Mouse (Mus musculus) lung, adult 2 months (tissue): ENCODE measurements around the gene Cntnap1. TPM values are rescaled to one million over a fixed set of nuclear protein-coding genes. Genes with fewer than 3 reads are reported as not detected.

Experiments
- DNase-seq: peaks from one replicate; pipeline ENCODE4 v3.0.0; 2022
- H3K4me1 ChIP-seq: fragments of 200-500 bp; 2 replicates; pipeline ENCODE4 v1.6.1; 2011; ENCODE audit warnings: low read length; ENCODE audit not compliant: control insufficient read depth, insufficient read depth
- H3K4me3 ChIP-seq: fragments of 200-500 bp; replicated peaks from 2 replicates; pipeline ENCODE3; 2011; ENCODE audit warnings: low read depth, mild to moderate bottlenecking, control low read depth, low read length; ENCODE audit errors: extremely low read depth
- CTCF ChIP-seq: fragments of 200-500 bp; IDR thresholded peaks from 2 replicates; pipeline ENCODE4 v1.5.1; 2011; ENCODE audit warnings: mild to moderate bottlenecking, low read length, control low read depth; ENCODE audit not compliant: insufficient read depth
- POLR2A ChIP-seq: fragments of 200-500 bp; IDR thresholded peaks from 2 replicates; pipeline ENCODE4 v1.6.1; 2011; ENCODE audit warnings: low read depth, mild to moderate bottlenecking, control low read depth, low read length, borderline replicate concordance; ENCODE audit errors: extremely low read depth
- WGBS: fragments of 180-500 bp; shearing (Covaris S2); methylation state at CpG from one replicate; pipeline ENCODE4 v1.1.7; 2018; 5-methylcytosine and 5-hydroxymethylcytosine counted together
- polyA plus RNA-seq: library from polyadenylated mRNA; depleted of rRNA; stranded (reverse); fragments of >200 nt; gene quantifications from 2 replicates; pipeline ENCODE4 v1.2.3, GENCODE M21; 2012

Gene Cntnap1
- polyA plus RNA-seq, 1 experiment: 2.7 TPM

GRCm38 (mm10) chr11:101190913-101191907 lies 20.9 kb downstream of the Cntnap1 start:
- TF ChIP-seq CTCF: no peak
- TF ChIP-seq POLR2A: no peak
- peaks cover 2% of the 10 kb centered on the region for H3K4me1 ChIP-seq
- no peak for DNase-seq
- 68% methylated on average over 17 of the region's 17 CpGs for WGBS
- H3K4me3 ChIP-seq: no peak overlapping the region

DNA sequence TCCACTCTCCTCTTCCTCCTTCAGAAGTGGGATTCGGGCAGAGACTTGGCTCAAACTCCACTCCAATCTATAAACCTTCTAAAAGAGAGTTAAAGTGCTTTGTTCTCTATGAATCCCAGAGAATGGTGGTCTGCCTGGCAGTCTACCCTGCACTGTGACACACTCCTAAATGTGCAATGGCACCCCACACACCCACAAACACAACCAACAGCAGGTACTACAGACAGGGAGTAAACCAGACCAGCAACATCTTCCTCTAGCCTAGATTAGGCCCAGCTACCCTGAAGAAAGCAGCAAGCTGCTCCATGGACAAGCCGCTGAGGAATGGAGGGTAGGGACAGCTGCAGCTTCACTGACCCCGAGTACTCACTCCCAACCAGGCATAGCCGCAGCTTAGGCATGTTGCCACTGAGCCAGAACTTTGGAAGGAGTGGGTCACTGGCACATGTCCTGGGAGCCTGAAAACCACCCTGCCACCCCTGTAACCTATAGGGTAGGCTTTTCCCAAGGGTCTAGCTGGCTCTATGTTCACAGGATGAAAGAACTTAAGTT lies 21.7 kb downstream of the Cntnap1 start:
- Histone ChIP-seq H3K4me3 (no peak overlapping the region), H3K4me1 (peaks cover 2% of the 10 kb centered on the region)
- DNase-seq: no peak
- WGBS: 70% methylated on average over 4 of the region's 4 CpGs
- TF ChIP-seq POLR2A (no peak), CTCF (no peak)

DNA sequence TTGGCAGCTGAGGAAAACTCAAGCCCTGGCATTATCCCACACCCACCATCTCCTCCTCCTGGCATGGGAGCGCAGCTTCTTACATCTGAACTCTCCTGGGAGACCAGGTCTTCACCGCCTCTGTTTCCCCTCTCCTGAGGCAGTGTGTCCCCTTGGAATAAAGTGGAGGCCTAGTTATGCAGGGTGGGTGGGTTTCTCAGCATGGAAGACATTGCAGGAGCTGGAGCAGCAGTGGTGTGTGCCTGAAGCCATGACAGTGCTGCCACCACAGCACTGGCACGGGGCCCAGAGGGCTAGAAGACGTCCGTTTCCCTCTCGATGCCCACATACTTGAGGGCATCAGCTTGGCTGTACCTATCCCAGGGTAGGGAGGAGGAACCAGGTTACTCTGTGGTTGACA lies 22.3 kb downstream of the Cntnap1 start:
- DNase-seq: no peak
- Histone ChIP-seq H3K4me3 (no peak overlapping the region), H3K4me1 (peaks cover 2% of the 10 kb centered on the region)
- no peak for TF ChIP-seq POLR2A
- TF ChIP-seq CTCF: no peak
- WGBS: 88% methylated on average over 6 of the region's 6 CpGs

DNA sequence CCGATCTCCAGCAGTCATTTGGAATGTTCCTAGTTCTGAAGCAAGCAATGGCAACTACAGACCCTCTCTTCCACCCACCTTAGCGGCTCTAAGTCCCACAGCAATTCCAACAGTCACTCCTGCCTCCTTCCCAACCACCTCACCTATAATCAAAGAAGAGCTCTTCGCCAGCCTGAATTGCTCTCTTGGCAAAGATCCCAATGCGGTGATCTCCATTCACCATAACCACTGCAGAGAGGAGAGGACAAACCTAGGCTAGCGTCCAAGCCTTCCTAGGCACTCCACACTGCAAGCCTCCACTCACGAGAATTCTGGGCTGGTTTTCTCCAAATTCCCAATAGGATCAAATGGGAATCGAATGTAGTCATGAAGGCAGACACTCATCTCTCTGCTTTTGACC lies 22.8 kb downstream of the Cntnap1 start:
- 87% methylated on average over 7 of the region's 7 CpGs for WGBS

DNA sequence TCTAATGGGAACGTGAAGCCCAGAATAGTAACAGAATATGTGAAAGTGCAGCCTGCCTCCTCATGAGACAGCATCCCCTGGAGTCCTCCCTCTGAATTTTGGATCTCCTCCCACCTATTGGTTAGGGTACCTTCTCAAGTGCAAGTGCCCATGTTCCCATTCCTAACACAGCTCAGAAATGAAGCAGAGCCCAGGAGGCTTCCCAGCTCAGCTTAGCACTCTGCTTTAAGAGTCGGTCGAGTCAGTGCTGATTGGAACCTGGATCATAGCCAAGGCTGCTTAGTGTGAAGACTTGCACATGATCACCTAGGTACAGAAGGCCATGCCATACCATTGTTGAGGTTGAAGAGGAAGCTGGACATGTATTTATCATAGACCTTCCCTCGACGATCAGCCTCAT lies 23.8 kb downstream of the Cntnap1 start:
- Histone ChIP-seq H3K4me1 (peaks cover 2% of the 10 kb centered on the region), H3K4me3 (no peak overlapping the region)
- DNase-seq: no peak
- 48% methylated on average over 5 of the region's 5 CpGs for WGBS
- TF ChIP-seq POLR2A: no peak
- no peak for TF ChIP-seq CTCF

More for the DNA sequence above, 22.8 kb downstream of the Cntnap1 start:
- DNase-seq: no peak
- Histone ChIP-seq H3K4me3 (no peak overlapping the region), H3K4me1 (peaks cover 2% of the 10 kb centered on the region)
- TF ChIP-seq POLR2A (no peak), CTCF (no peak)

GRCm38 (mm10) chr11:101194643-101195042 lies 24.3 kb downstream of the Cntnap1 start:
- H3K4me3 ChIP-seq: no peak overlapping the region
- WGBS: 59% methylated on average over 6 of the region's 6 CpGs
- TF ChIP-seq CTCF: no peak
- TF ChIP-seq POLR2A: no peak
- DNase-seq: no peak
- peaks cover 2% of the 10 kb centered on the region for H3K4me1 ChIP-seq

DNA sequence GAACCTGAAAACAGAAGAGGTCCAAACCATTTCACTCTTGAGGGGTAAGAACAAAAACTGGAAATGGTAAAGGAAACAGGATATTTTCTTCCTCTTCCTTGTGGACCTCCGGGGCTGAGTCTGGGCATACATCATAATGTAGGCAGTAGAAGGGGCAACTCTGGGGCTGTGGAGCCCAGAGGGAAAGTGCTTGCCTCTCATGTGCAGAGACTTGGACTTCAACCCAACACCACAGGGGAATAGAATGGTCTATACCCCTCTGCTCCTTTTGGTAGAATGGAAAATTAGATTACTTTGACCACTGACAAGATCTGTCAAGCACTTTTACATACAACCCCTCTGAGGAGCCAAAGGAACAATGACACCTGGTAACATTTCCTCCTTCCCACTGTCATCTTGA lies 24.8 kb downstream of the Cntnap1 start:
- 38% methylated on average over 1 of the region's 1 CpGs for WGBS
- no peak for TF ChIP-seq POLR2A
- no peak for TF ChIP-seq CTCF
- Histone ChIP-seq H3K4me1 (peaks cover 2% of the 10 kb centered on the region), H3K4me3 (no peak overlapping the region)
- DNase-seq: no peak

DNA sequence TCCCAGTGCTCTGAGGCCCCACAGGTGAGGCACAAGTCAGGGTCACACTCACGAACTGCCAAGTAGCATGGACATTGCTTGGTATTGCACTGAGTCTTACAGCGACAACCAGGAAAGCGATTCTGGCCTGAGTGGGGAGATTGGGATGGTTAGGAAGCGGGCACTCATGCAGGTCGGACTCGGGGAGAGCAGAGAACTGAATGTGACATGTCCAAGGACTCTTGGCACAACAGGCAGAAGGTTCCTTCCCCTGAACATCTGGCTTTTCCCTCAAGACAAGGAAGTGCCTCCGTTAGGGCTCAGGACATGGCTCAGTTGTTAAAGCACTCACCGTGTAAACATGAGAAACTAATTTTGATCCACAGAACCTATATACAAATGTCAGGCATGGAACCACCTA lies 25.2 kb downstream of the Cntnap1 start:
- no peak for DNase-seq
- WGBS: 76% methylated on average over 8 of the region's 8 CpGs
- TF ChIP-seq POLR2A (no peak), CTCF (no peak)

GRCm38 (mm10) chr11:101196175-101196574 lies 25.9 kb downstream of the Cntnap1 start:
- WGBS: 69% methylated on average over 8 of the region's 8 CpGs
- DNase-seq: no peak
- TF ChIP-seq CTCF: no peak
- TF ChIP-seq POLR2A: no peak
- Histone ChIP-seq H3K4me3 (no peak overlapping the region), H3K4me1 (no peaks in the 10 kb centered on the region; the same call in 1 of the 2 replicates)

More for the DNA sequence above, 25.2 kb downstream of the Cntnap1 start:
- peaks cover under 1% of the 10 kb centered on the region for H3K4me1 ChIP-seq
- H3K4me3 ChIP-seq: no peak overlapping the region

DNA sequence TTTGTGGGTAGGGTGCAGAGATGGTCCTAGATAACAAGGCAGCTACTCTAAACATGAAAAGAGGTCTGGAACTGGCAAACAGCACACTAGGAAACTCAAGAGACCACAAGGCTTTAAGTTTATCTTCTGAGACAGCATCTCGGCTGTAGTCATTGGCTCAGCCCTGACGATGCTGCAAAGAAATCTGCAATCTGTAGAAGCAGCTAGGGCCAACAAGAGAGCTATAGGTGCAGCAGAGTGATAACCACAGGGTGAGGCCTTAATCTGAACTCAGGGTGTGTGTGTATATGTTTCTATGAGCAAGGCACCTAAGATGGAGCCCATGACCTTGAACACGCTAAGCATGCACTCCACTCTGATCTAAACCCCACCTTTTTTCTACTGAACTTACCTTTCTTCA lies 29.2 kb downstream of the Cntnap1 start:
- 88% methylated on average over 3 of the region's 3 CpGs for WGBS
- DNase-seq: no peak
- no peak for TF ChIP-seq POLR2A
- TF ChIP-seq CTCF: no peak

More for the DNA sequence above, 29.2 kb downstream of the Cntnap1 start:
- no peak overlapping the region for H3K4me3 ChIP-seq
- H3K4me1 ChIP-seq: no peaks in the 10 kb centered on the region; the same call in 1 of the 2 replicates
